Mouse (Mus musculus) layer of hippocampus, adult 6 months (tissue): ENCODE data around the gene Exoc5. TPM values are rescaled to one million over a fixed set of nuclear protein-coding genes. Genes with fewer than 3 reads are reported as not detected.

Experiments
- long read RNA-seq, 2 experiments: library from polyadenylated mRNA; unstranded; transcript quantifications; one replicate each; pipeline ENCODE4 v2.0.0; 2019 to 2020
- polyA plus RNA-seq: library from polyadenylated mRNA; unstranded; fragments of <200 nt; fragmentation: Nextera tagmentation; gene quantifications from 2 replicates; pipeline ENCODE4 v1.2.3, GENCODE M21; 2021

Exoc5 gene
- polyA plus RNA-seq: 15.7 and 17.9 TPM in 2 replicates
- long read RNA-seq, experiment 1, full-length matches to known transcripts: 32 of 56 reads
- long read RNA-seq, experiment 1, partial matches to known transcripts: 13 of 56 reads
- long read RNA-seq, experiment 1, other reads (novel, unspliced or antisense): 11 of 56 reads
- long read RNA-seq, experiment 2, full-length matches to known transcripts: 253 of 315 reads
- long read RNA-seq, experiment 2, partial matches to known transcripts: 23 of 315 reads
- long read RNA-seq, experiment 2, other reads (novel, unspliced or antisense): 39 of 315 reads

GRCm38 (mm10) chr14:49066274-49066823 lies at the start of gene Exoc5:
TSS of gene Exoc5 (minus strand) at chr14:49066653.

DNA sequence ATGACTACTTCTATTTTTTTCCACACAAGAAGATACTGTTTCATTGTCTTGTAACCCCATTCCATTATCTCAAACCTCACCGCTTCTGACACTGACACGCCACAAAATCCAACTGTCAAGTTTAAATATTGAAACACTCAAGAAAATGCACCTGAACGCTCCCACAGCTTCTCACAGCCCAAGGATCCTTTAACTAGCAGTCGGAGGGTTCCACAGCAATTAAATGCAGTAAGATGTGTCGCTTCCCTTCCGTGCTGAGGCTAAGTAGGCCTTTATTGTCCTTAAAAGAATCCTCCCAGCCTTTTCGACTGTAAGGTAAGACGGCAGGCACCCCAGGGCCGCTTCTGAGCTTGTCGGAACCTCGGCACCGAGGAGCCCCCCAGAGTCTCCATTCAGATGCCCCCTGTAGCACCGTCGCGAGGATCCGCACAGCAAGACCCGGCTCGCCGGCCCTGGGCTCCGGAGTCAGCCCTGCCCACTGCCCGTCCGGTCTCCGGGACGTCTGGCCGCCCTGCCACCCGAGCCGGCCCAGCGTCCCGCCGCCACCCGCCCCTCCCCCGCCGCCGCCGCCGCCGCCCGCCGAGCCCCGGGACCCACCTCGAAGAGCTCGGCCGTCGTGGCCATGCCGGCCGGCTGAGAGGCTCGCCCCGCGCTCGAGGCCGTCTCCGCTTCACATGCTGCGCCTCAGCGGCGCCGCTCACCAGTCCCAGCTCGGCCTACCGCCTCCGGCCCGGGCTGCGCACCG lies 752 bp downstream of the Exoc5 start, which contains the start of gene Ap5m1:
TSS of gene Ap5m1 (plus strand) at position 569 of the 745 bp plus-strand sequence.

Other genes with a start within 250 kb of the Exoc5 start
- gene Ap5m1, start 556 bp downstream of the Exoc5 start, polyA plus RNA-seq: 14.4 and 15.3 TPM in 2 replicates
- 3.5 and 4.0 TPM in 2 replicates for gene Naa30, start 105.6 kb upstream of the Exoc5 start, polyA plus RNA-seq
- not detected in 2 replicates for gene ccdc198, start 178.8 kb upstream of the Exoc5 start, polyA plus RNA-seq